Mouse (Mus musculus) ZHBTc4 (cell line): ENCODE measurements at regions not wholly inside any gene's neighbourhood (a gene's known extent, or its start where the extent isn't known, plus 50 kb on each side); places are given as distances from the start of the nearest gene placed in this dataset.
A peak's percentile ranks its signal among the peaks of the same experiment; 100 is the strongest.

Source experiments
- DNase-seq: peaks from one replicate; pipeline ENCODE4 v3.0.0-alpha.2; 2011; ENCODE audit warnings: low read depth, low spot score

DNA sequence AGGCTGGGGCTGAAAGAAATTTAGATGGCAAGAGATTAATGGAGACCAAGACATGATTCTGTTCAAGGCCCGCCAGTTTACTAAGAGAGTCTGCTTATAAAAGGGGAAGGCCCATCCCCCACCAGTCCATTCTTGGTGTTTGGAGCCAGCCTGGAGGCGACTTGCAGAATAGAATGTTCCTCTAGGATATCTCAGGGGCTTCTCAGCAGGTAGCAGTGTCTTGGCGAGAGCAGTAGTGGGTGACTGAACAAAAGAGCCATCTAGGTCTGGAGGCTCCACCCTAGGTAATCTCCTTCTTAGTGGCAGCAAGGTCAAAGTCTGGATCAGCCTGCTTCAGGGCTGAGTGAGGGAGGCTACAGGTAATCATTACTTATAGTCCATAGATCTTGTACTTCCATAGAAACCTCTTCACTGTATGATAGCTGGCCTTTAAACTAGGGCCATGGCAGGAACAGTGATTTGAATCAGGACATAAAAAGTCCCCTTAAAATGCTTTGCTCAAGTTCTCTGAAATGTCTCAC lies 166.0 kb upstream of the Gm5538 start:
- peak; percentile 85 for DNase-seq

GRCm38 (mm10) chr3:59542621-59543020 lies 187.0 kb upstream of the Gm5538 start:
- peak; percentile 17 for DNase-seq

- DNase-seq, result peak; percentile 39
These were observed 189.0 kb upstream of the Gm5538 start for GRCm38 (mm10) chr3:59540547-59540946.

- DNase-seq, result peak; percentile 47
These were observed 189.7 kb upstream of the Gm5538 start for GRCm38 (mm10) chr3:59539893-59540292.

GRCm38 (mm10) chr3:59531311-59531834 lies 187.2 kb upstream of the Igsf10 start:
- no peak for DNase-seq

DNA sequence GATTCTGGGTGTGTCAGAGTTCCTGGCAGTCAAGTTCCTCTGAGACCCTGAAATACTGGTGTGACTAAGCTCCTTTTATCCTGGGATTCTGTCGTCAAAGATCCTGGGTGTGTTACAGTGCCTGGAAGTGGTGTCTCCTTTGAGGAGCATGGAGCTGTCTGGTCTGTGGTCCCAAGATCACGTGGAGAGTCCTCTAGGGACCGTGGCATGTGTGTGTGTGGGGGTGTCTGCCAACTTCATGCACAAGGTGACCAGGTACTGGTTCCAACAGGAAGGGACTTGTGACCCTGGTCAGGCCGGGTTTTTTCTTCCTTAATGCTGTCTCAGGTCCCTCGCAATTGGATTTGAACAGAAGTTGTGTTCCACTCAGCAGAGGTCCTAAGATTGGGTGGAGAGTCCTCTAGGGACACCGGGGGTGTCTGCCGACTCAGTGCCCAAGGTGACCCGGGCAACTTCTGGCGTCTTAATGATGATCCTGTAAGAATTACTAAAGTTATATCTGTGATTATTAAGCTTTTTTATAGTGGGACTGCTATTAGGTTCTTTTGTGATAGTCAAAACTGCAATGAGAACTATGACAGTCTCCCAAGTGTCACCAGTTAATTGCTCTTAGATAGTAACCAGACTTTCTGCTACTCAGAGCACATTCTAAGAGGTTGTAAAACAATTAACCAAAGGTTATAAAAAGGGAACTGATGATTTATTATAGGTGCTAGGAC lies 186.6 kb upstream of the Igsf10 start:
- no peak for DNase-seq

DNA sequence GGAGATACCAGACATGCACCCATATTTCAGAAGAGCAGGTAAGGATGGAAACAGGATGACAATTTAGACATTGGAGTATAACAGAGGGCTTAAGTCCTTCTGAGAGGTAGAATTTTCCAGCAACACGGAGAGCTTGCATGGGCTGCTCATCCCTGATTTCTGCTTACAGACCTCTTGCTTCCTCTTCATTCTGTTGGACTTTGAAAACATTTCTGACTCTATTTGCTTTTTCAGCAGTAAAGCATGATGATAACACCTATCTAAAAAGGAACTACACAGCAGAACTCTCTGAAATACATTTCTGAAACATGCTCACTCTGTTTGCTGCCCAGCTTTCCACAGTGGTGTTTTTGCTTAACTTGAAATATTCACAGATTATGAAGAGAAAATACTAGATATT lies 176.6 kb upstream of the Igsf10 start:
- DNase-seq, result no peak

DNA sequence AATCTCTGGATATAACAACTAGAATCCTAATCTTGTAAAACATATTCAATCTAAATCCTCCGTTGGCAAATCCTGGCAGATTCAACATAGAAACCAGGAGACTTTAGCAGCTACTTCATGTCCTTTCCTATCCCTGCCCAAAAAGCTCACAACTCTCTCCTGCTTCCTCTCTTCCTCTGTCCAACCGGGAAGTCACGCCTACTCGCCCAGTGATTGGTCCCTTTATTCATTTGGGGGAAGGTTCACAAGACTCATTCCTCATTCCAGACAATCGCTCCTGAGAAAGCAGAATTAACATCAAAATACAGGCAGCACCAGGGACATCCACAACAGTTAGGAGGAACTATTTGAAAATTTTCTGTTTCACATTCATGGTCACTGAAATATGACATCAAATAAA lies 133.9 kb upstream of the Igsf10 start:
- DNase-seq, result peak; percentile 50

GRCm38 (mm10) chr3:59477441-59478061 lies 133.4 kb upstream of the Igsf10 start:
- no peak for DNase-seq

- DNase-seq, result no peak
These were observed 124.8 kb upstream of the Igsf10 start for GRCm38 (mm10) chr3:59468956-59469355.

DNA sequence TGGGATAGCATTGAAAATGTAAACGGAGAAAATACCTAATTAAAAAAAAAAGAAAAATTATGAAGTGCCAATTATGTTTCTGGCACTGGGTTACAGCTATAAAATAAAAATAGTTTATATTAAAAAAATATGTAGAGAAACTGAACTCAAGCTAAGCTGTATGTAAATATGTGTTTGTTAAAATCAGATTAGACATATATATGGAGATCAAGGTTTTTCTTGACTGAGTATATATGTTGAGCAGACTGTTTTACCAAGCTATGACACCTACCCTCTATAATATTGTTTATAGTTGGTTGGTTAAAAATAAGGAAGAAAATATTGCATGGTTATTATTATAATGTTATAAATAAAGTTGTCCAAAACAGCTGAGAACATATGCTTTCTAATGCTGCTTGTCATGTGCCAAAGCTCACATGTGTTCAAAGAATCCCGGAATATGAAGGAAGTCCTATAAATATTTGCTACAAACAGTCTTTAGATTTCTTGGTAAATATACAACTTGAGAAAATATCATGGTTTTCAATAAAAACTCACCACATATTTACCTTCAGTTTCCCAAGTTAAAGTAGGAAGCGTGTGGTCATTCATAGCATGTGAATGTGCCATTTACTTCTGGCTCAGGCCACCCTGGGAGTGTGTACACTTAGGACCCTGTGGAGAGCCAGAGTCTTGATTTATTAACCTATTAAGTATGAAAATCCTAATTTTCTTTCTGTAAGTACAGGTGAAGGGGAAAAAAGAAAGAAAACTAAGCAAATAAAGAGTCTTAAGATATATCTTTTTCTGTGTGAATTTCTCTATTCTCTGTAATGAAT lies 118.4 kb upstream of the Igsf10 start:
- no peak for DNase-seq

DNA sequence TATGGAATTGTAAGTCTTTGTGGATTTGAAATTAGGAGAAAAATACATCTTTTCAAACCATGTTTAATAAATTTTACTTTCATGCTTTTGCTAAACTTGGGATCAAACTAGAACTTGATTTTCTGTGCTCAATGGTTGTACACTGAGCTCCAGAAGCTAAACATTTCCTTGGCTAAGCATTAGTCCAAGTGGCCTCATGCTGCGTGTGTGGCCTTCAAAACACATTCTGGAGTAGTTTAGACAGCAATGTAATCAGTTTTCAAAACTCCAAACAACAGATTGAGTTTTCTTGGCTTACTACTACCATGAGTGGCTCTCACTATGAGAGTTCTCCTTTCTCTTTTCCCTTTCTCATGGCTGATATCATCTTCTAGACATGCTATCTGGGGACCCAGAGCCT lies 112.7 kb upstream of the Igsf10 start:
- no peak for DNase-seq

- no peak for DNase-seq
These were observed 106.9 kb upstream of the Igsf10 start for GRCm38 (mm10) chr3:59451084-59451483.

DNA sequence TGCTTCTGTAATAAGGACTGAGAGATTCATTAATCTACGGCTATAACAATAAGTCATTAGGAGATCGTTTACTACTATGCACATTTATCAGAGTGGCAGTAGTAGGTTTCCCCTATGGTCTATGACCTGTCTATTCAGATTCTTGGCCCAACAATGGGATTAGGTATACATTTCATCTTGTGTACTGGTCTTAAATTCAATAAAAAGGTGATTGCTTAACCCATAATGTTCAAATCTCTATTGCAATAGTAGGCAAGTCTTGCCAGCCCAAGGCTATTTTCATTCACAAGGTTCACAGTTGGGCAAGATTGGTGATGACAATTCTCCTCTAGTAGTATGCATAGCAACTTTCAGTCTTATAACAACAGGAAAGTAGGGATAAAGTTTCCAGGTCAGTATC lies 79.4 kb upstream of the Igsf10 start:
- no peak for DNase-seq

DNA sequence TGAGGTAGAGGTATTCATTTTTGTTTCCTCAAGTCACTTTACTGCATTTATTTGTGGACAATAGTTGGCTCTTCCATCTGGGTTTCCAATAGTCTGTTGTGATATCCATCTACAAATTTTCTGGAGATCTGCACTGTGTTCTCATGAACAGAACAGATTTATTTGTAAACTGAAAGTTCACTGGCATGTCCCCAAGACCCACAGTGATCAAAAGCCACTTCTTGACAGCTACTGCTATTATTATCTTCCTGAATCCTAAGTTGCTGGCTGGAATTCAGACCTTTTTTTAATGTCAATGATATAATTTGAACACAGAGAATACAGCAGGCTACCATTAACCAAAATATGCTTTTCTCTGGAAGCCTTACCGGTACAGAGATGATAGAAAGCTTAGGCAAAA lies 64.9 kb upstream of the Igsf10 start:
- DNase-seq, result no peak

GRCm38 (mm10) chr3:59406035-59406434 lies 61.8 kb upstream of the Igsf10 start:
- no peak for DNase-seq

DNA sequence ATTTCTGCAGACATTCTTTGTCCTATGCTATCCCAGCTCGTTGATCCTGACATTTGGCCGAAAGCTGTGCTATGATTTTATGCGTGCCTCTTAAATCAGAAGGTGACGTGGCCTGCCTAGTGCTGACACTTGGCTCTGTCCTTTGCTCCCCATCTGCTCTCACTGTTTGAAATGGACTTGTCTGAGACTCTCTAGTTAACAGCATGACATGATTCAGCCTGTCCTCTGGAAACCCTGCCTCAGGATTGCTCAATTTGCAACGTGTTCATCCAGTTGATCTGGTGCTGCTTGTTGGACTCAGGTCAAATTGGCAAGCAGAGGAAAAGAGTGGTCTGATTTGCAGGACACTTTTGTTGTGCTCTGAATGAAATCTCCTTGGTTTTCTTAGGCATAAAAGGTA lies 57.7 kb upstream of the Igsf10 start:
- DNase-seq, result no peak

DNA sequence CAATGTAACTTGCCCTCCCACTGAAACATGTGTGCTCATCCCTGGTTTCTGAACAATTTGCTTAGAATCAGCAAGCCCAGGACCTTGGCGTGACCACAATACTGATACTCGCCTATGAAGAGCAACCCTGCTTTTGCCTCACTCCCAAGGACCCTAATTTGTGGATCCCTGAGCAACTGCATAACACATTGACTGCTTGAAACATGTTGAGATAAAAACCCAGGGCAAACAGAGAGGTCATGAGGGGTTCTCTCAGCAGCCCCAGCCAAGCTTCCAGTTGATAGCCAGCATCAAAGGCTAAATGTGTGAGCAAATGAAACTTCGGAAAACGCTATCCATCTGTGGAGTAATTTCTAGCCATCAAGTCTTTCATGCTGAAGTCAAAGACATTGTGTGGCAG lies 57.2 kb upstream of the Igsf10 start:
- DNase-seq, result no peak
